Mouse (Mus musculus) lung, postnatal 10 days (tissue): ENCODE data around the gene Ubash3b.

ENCODE experiments used
- DNase-seq: peaks from one replicate; pipeline ENCODE4 v3.0.0; 2021

The Ubash3b gene

GRCm38 (mm10) chr9:40989940-40990588 is 171.4 kb downstream of the Ubash3b start:
- peak; percentile 74 for DNase-seq

- DNase-seq, result no peak
Measured at GRCm38 (mm10) chr9:40984313-40984712, 177.2 kb downstream of the Ubash3b start.

- DNase-seq, result no peak
Measured at GRCm38 (mm10) chr9:40983758-40984157, 177.7 kb downstream of the Ubash3b start.

- DNase-seq, result peak; percentile 17
Measured at GRCm38 (mm10) chr9:40982480-40982879, 179.0 kb downstream of the Ubash3b start.

- no peak for DNase-seq
Measured at GRCm38 (mm10) chr9:40974042-40974801, 187.3 kb downstream of the Ubash3b start.

GRCm38 (mm10) chr9:40964418-40964714 is 197.1 kb downstream of the Ubash3b start:
- DNase-seq, result no peak

DNA sequence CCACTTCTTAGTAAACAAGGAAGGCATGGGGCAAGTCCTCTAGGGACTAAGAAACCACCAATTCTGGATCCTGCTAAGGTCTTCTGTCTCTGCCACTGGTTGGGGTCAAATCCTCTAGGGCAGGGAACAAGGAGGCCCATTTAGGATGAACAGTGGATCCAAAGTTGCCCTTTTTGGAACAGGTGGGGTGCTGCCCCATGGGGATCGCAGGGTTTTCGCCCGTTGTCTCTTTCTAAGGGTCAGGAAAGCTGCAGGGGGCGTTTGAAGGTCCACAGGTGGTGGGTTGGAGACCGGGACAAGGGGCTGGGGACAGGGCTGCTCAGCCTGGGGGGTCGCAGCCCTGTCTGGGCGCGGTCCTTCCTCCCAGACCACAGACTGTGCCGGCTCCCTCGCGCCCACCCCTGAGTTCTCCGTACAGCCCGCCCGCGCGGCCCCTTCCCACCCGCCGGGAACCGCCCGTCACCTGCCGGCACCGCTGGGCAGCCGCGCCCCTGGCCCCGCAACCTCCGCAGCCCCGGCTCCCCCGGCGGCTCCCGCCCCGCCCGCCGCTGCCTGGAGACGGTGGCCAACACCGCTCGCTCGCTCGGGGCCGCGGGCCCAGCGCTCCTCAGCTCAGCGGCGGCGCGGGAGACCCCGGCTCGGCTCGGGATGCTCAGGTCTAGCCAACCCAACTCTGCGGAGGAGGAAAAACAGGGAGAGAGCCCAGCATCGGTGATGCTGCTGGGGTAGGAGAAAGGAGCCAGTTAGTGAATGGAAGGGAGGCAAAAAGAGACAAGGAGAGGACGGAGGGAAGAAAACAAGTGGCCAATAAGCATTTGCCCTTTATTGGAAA is 197.7 kb downstream of the Ubash3b start, which contains the start of gene Jhy:
TSS of gene Jhy (minus strand) at position 533 of the 832 bp plus-strand sequence.
- no peak for DNase-seq

DNA sequence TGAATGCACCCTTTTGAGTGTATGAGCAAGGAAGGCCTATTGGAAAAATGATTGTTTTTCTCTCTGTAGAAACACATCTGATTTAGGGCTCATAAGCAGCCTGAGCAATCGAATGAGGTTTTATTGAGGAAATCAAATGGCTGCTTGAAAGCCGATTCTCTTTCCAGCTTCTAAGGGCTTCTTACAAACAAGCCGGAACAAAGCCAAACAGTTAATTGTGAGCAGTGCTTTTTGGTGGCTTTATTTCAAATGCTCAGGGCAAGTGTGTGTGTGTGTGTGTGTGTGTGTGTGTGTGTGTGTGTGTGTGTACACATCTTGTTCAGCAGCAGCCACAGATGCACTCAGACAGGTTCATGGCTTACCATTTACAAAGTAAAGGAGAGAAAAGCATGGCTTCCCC is 200.1 kb downstream of the Ubash3b start:
- DNase-seq, result no peak
